Mouse (Mus musculus) kidney, adult 2 months (tissue): ENCODE measurements at regions not wholly inside any gene's neighbourhood (a gene's known extent, or its start where the extent isn't known, plus 50 kb on each side); places are given as distances from the start of the nearest gene placed in this dataset.
A peak's percentile ranks its signal among the peaks of the same experiment; 100 is the strongest.

Source experiments
- DNase-seq: peaks from one replicate; pipeline ENCODE4 v3.0.0; 2021
- H3K27ac ChIP-seq: fragments of 200-500 bp; 2 replicates; pipeline ENCODE4 v1.5.1; 2012; ENCODE audit warnings: low read depth, low read length, control low read depth, inconsistent platforms; ENCODE audit not compliant: insufficient read depth
- H3K27me3 ChIP-seq: fragments of 200-500 bp; replicated peaks from 2 replicates; pipeline ENCODE4 v1.6.1; 2012; ENCODE audit warnings: mild to moderate bottlenecking, moderate library complexity, low read length, inconsistent platforms; ENCODE audit not compliant: control insufficient read depth, insufficient read depth
- H3K36me3 ChIP-seq: fragments of 200-500 bp; 2 replicates; pipeline ENCODE4 v1.6.1; 2012; ENCODE audit warnings: mild to moderate bottlenecking, moderate library complexity, low read length, inconsistent platforms; ENCODE audit not compliant: control insufficient read depth, insufficient read depth
- H3K4me1 ChIP-seq: fragments of 200-500 bp; 2 replicates; pipeline ENCODE4 v1.6.1; 2011; ENCODE audit warnings: low read length; ENCODE audit not compliant: control insufficient read depth, insufficient read depth
- H3K4me3 ChIP-seq: fragments of 200-500 bp; 2 replicates; pipeline ENCODE4 v1.5.1; 2011; ENCODE audit warnings: mild to moderate bottlenecking, low read depth, low read length, control low read depth; ENCODE audit not compliant: insufficient read depth
- CTCF ChIP-seq: fragments of 200-500 bp; conservative IDR thresholded peaks from 2 replicates; pipeline ENCODE4 v1.5.1; 2011; ENCODE audit warnings: low read depth, mild to moderate bottlenecking, control low read depth, low read length, moderate library complexity, mixed read lengths; ENCODE audit not compliant: insufficient read depth, insufficient read length
- POLR2A ChIP-seq: fragments of 200-500 bp; IDR thresholded peaks from one replicate; pipeline ENCODE4 v1.6.1; 2011; ENCODE audit warnings: low read depth, low read length, control low read depth
- WGBS: fragments of 180-500 bp; shearing (Covaris S2); methylation state at CpG from one replicate; pipeline ENCODE4 v1.1.7; 2018; 5-methylcytosine and 5-hydroxymethylcytosine counted together

GRCm38 (mm10) chr13:118193951-118194696 is 192.3 kb upstream of the B430218F22Rik start:
- Histone ChIP-seq H3K4me1 (no peaks in the 10 kb centered on the region), H3K4me3 (no peak overlapping the region), H3K27me3 (no peaks in the 10 kb centered on the region), H3K36me3 (no peaks in the 10 kb centered on the region), H3K27ac (no peak overlapping the region)
- no peak for TF ChIP-seq CTCF
- TF ChIP-seq POLR2A = no peak
- 56% methylated on average over 4 of the region's 4 CpGs for WGBS
- no peak for DNase-seq

GRCm38 (mm10) chr13:118208146-118208545 is 178.3 kb upstream of the B430218F22Rik start:
- no peak overlapping the region for H3K27ac ChIP-seq
- no peak for TF ChIP-seq POLR2A
- no peak for TF ChIP-seq CTCF
- no peak for DNase-seq
- H3K27me3 ChIP-seq = no peaks in the 10 kb centered on the region
- no peaks in the 10 kb centered on the region for H3K36me3 ChIP-seq
- H3K4me3 ChIP-seq = no peak overlapping the region
- no peaks in the 10 kb centered on the region for H3K4me1 ChIP-seq

- peak; percentile 26 for DNase-seq
These were observed 159.1 kb upstream of the B430218F22Rik start for GRCm38 (mm10) chr13:118227354-118227753.

GRCm38 (mm10) chr13:118237968-118238367 is 148.5 kb upstream of the B430218F22Rik start:
- no peak overlapping the region for H3K27ac ChIP-seq
- H3K4me1 ChIP-seq = no peaks in the 10 kb centered on the region
- no peak overlapping the region for H3K4me3 ChIP-seq
- no peak for DNase-seq
- 88% methylated on average over 1 of the region's 1 CpGs for WGBS
- no peaks in the 10 kb centered on the region for H3K36me3 ChIP-seq
- H3K27me3 ChIP-seq = no peaks in the 10 kb centered on the region
- TF ChIP-seq POLR2A (no peak), CTCF (no peak)

More at GRCm38 (mm10) chr13:118227354-118227753, 159.1 kb upstream of the B430218F22Rik start:
- Histone ChIP-seq H3K4me1 (no peaks in the 10 kb centered on the region), H3K4me3 (no peak overlapping the region), H3K27me3 (no peaks in the 10 kb centered on the region), H3K27ac (no peak overlapping the region), H3K36me3 (no peaks in the 10 kb centered on the region)
- TF ChIP-seq POLR2A (no peak), CTCF (no peak)
- 23% methylated on average over 3 of the region's 3 CpGs for WGBS

GRCm38 (mm10) chr13:118244680-118245079 is 141.8 kb upstream of the B430218F22Rik start:
- no peaks in the 10 kb centered on the region for H3K4me1 ChIP-seq
- H3K27ac ChIP-seq = no peak overlapping the region
- H3K36me3 ChIP-seq = no peaks in the 10 kb centered on the region
- TF ChIP-seq POLR2A (no peak), CTCF (no peak)
- H3K27me3 ChIP-seq = no peaks in the 10 kb centered on the region
- WGBS = 46% methylated on average over 3 of the region's 3 CpGs
- H3K4me3 ChIP-seq = no peak overlapping the region
- DNase-seq = no peak

- H3K4me1 ChIP-seq = no peaks in the 10 kb centered on the region
- no peak overlapping the region for H3K4me3 ChIP-seq
- WGBS = 47% methylated on average over 2 of the region's 2 CpGs
- no peak overlapping the region for H3K27ac ChIP-seq
- no peak for DNase-seq
- H3K27me3 ChIP-seq = no peaks in the 10 kb centered on the region
- no peak for TF ChIP-seq POLR2A
- TF ChIP-seq CTCF = no peak
- no peaks in the 10 kb centered on the region for H3K36me3 ChIP-seq
These were observed 140.9 kb upstream of the B430218F22Rik start for GRCm38 (mm10) chr13:118245546-118245945.

GRCm38 (mm10) chr13:118259606-118260005 is 126.8 kb upstream of the B430218F22Rik start:
- no peaks in the 10 kb centered on the region for H3K27me3 ChIP-seq
- no peak overlapping the region for H3K27ac ChIP-seq
- H3K4me3 ChIP-seq = no peak overlapping the region
- TF ChIP-seq CTCF (no peak), POLR2A (no peak)
- DNase-seq = no peak
- H3K4me1 ChIP-seq = no peaks in the 10 kb centered on the region
- H3K36me3 ChIP-seq = no peaks in the 10 kb centered on the region
- 69% methylated on average over 4 of the region's 4 CpGs for WGBS
